Mouse (Mus musculus): ENCODE measurements at regions not wholly inside any gene's neighbourhood (a gene's known extent, or its start where the extent isn't known, plus 50 kb on each side); places are given as distances from the start of the nearest gene placed in this dataset.
"Not testable (repeated sequence)": the region's sequence is repeated elsewhere in the genome, so short reads cannot be mapped to it uniquely, and the experiment has no call there.

DNA sequence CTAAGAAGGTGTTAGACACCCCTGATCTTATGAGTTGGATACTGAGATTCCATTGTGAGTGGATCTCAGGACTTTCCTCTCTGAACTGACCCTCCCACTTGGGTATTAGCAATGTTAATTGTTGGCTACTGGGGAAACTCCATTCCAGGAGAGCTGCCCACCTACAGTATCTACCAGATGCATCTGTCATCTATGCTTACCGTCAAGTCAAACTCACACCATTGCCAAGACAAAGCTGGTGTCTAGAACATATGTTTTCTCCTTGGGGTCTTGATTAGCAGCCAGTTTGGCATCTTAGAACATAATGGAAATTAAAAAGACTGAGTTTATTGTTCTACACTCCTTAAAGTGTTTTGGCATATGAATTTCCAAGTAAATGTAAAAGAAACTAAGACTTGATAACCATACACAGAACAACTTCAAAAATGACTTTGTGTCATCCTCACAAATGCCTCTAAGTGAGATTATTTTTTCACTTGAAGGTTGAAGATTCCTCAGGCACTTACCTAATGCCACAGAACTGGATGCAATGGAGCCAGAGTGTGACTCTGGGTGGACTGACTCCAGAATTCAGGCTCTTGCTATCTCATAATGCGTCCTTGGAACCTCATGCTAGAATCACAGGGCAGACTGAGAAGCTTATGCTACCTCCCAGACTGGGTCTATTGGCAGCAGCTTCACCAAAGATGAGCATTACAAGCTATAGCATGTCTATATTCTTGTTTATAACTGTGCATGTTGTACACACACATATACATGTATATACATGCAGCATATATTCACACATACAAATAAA lies 107.5 kb upstream of the Rnf152 start:
- ATAC-seq (replicated peaks; ENCODE audit: low FRiP score) = no peak
- WGBS = 92% methylated on average over 2 of the region's 2 CpGs
- Histone ChIP-seq H3K4me1 (no peaks in the 10 kb centered on the region), H3K4me2 (no peak overlapping the region), H3K9ac (no peak overlapping the region), H3K4me3 (replicated peaks) (no peak overlapping the region), H3K36me3 (no peaks in the 10 kb centered on the region), H3K27ac (no peak overlapping the region), H3K9me3 (replicated peaks) (no peaks in the 10 kb centered on the region), H3K27me3 (no peaks in the 10 kb centered on the region)

DNA sequence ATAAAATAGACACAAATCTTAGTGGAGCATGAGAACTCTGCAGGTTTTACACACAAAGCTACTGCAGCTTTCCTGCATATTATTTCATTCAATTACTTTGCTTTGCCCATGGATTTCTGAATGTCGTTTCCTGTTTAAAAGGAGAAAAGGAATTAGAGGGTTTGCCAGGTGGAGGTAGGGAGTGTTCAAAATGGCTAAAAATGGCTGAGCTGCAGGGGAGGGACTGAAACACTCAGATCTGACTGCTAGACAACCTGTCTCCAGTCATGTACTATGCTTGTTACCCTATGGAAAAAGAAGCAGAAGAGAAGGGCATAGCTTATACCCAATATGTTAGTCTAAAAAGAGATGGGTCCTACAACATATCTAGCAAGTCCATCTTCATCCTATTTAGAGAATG lies 106.2 kb upstream of the Rnf152 start:
- no peak for ATAC-seq (replicated peaks; ENCODE audit: low FRiP score)
- no peak overlapping the region for H3K4me3 ChIP-seq (replicated peaks)
- no peak overlapping the region for H3K9ac ChIP-seq
- no peak overlapping the region for H3K4me2 ChIP-seq
- no peak overlapping the region for H3K27ac ChIP-seq
- WGBS = 91% methylated on average over 1 of the region's 1 CpGs
- H3K4me1 ChIP-seq = no peaks in the 10 kb centered on the region
- H3K9me3 ChIP-seq (replicated peaks) = no peaks in the 10 kb centered on the region
- H3K27me3 ChIP-seq = no peaks in the 10 kb centered on the region
- no peaks in the 10 kb centered on the region for H3K36me3 ChIP-seq

DNA sequence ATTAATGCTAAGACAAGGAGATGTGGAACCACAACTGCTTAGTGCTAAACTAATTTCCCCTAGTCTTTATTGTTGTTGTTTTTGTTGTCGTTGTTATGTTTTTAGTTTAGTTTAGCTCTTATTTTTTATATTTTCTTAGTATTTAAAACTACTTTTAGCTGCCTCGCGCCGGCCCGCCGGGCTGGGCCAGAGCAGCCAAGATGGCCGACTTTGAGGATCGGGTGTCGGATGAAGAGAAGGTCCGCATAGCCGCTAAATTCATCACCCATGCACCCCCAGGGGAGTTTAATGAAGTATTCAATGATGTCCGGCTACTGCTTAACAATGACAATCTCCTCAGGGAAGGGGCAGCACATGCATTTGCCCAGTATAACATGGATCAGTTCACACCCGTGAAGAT lies 99.3 kb upstream of the Rnf152 start:
- not testable (repeated sequence) for H3K36me3 ChIP-seq

DNA sequence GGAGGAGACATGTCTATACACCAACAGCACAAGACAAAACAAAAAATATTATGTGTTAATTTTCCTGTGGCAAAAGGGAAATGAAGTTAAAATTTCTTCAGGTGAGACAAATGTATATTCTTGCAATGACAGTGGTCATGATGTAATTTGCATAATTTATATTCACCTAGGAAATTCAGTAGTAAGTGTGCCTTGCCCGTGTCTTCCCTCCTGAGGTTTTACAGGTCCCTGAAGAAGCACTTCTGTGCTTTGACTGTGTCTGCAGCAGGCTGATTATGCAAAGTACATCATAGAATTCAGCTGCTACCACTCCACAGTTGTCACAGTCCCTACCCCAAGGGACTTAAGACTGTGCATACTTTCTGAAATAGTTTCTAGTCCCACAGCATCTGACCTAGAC lies 98.2 kb upstream of the Rnf152 start:
- Histone ChIP-seq H3K4me1 (no peaks in the 10 kb centered on the region), H3K27me3 (no peaks in the 10 kb centered on the region), H3K9me3 (replicated peaks) (no peaks in the 10 kb centered on the region), H3K9ac (no peak overlapping the region), H3K4me3 (replicated peaks) (no peak overlapping the region), H3K27ac (no peak overlapping the region), H3K36me3 (no peaks in the 10 kb centered on the region), H3K4me2 (no peak overlapping the region)
- WGBS = 82% methylated on average over 1 of the region's 1 CpGs
- no peak for ATAC-seq (replicated peaks; ENCODE audit: low FRiP score)

More for the DNA sequence above, 99.3 kb upstream of the Rnf152 start:
- not testable (repeated sequence) for H3K4me1 ChIP-seq; H3K4me2 ChIP-seq; H3K4me3 ChIP-seq (replicated peaks); H3K9ac ChIP-seq; ATAC-seq (replicated peaks; ENCODE audit: low FRiP score); H3K27me3 ChIP-seq; H3K27ac ChIP-seq; H3K9me3 ChIP-seq (replicated peaks)
- 94% methylated on average over 13 of the region's 13 CpGs for WGBS

DNA sequence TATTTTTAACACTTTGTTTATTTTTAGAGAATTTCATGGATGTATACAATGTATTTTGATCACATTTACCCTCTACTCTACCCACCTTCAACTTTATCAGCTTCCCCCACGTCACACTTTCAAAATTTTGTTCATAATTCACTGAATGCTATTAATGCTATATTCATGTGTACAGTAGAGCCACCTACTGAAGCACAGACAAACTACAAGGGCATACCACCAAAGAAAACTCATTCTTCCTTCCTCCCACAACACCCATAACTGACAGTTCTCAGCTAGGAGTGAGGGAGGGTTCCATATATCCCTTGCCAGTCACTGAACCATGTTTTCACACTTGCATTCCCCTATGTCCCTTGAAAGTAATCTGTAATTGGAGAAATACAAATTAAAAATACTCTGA lies 89.7 kb upstream of the Rnf152 start:
- WGBS = 73% methylated on average over 1 of the region's 1 CpGs
- Histone ChIP-seq H3K27me3 (no peaks in the 10 kb centered on the region), H3K27ac (no peak overlapping the region), H3K36me3 (no peaks in the 10 kb centered on the region), H3K4me2 (no peak overlapping the region), H3K4me3 (replicated peaks) (no peak overlapping the region), H3K4me1 (no peaks in the 10 kb centered on the region), H3K9ac (no peak overlapping the region), H3K9me3 (replicated peaks) (no peaks in the 10 kb centered on the region)
- ATAC-seq (replicated peaks; ENCODE audit: low FRiP score) = no peak

DNA sequence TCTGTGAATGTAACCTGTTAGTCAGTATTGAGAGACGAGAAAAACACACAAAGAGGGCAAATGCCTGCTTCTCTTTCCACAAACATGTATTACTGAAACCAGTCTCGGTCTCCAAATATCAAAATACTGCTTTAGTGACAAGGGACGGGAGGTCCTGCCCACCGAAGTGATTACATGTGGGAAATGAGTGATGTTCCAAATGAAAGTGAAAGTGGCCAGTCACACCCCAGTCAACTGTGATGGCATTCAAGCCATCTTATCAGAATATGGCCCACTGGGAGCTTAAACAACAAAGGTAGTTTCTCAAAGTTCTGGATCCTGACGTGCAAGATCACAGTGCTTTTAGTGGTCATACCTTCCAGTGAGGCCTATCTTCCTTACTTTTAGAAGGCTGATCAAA lies 87.0 kb upstream of the Rnf152 start:
- H3K4me1 ChIP-seq = no peaks in the 10 kb centered on the region
- H3K4me2 ChIP-seq = no peak overlapping the region
- H3K36me3 ChIP-seq = no peaks in the 10 kb centered on the region
- no peaks in the 10 kb centered on the region for H3K9me3 ChIP-seq (replicated peaks)
- no peak overlapping the region for H3K9ac ChIP-seq
- ATAC-seq (replicated peaks; ENCODE audit: low FRiP score) = no peak
- no peak overlapping the region for H3K27ac ChIP-seq
- 86% methylated on average over 5 of the region's 5 CpGs for WGBS
- no peak overlapping the region for H3K4me3 ChIP-seq (replicated peaks)
- H3K27me3 ChIP-seq = no peaks in the 10 kb centered on the region

DNA sequence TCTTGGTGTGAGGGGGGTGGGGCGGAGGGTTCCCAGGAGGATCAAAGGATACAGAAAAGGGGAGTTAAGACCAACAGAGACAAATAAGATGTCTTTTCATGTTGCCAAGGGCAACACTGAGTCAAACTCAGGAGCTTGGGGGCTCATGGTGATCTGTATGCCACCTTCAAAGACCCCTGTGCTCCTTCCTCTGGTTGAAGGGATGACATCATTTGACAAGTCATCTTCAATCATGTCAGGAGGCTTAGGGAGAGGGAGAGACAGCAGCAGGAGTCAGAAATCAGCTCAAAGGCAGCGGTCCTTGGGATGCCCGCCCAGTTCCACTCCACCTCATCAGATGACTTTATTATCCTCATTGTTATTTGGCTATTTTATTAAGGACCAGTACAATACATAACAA lies 83.8 kb upstream of the Rnf152 start:
- WGBS = 55% methylated on average over 3 of the region's 3 CpGs
- Histone ChIP-seq H3K4me3 (replicated peaks) (no peak overlapping the region), H3K4me1 (no peaks in the 10 kb centered on the region), H3K27me3 (no peaks in the 10 kb centered on the region), H3K27ac (no peak overlapping the region), H3K4me2 (no peak overlapping the region), H3K9me3 (replicated peaks) (no peaks in the 10 kb centered on the region), H3K36me3 (no peaks in the 10 kb centered on the region), H3K9ac (no peak overlapping the region)
- ATAC-seq (replicated peaks; ENCODE audit: low FRiP score) = no peak

DNA sequence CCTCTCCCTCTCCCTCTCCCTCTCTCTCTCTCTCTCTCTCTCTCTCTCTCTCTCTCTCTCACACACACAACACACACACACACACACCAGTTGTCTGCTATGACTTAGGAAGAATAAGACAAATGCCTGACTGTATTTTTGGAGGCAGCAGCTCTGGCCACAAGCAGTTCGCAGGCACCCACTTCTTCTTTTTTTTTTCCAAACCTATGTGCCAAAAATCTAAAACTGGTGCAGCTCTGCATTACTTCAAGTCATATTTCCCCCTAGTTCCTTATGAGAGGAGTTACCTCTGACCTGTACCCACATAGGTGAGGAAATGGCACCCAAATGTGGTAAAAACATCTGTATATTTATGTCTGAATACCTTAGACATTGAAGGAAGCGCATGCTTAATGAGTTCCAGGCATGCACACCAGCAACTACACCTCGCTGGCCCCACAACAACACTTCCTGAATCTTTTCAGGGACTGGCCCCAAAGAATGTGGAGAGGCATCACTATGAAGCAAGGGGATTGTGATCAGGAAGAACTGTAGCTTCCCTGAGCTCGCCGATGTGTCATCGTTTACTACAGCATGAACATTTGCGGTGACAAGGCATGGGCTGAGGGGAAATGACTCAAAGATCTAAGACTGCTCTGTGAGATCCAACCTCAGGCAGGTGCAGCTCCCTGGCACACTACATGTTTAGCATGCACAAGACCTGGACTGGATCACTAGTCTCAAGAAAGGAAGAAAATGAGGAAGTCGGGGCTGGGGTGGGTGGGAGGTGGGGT lies 78.3 kb upstream of the Rnf152 start:
- ATAC-seq (replicated peaks; ENCODE audit: low FRiP score) = no peak
- 77% methylated on average over 8 of the region's 8 CpGs for WGBS
- H3K4me2 ChIP-seq = no peak overlapping the region
- no peak overlapping the region for H3K4me3 ChIP-seq (replicated peaks)
- no peak overlapping the region for H3K27ac ChIP-seq
- no peaks in the 10 kb centered on the region for H3K36me3 ChIP-seq
- no peaks in the 10 kb centered on the region for H3K9me3 ChIP-seq (replicated peaks)
- H3K9ac ChIP-seq = no peak overlapping the region
- no peaks in the 10 kb centered on the region for H3K4me1 ChIP-seq
- no peaks in the 10 kb centered on the region for H3K27me3 ChIP-seq

DNA sequence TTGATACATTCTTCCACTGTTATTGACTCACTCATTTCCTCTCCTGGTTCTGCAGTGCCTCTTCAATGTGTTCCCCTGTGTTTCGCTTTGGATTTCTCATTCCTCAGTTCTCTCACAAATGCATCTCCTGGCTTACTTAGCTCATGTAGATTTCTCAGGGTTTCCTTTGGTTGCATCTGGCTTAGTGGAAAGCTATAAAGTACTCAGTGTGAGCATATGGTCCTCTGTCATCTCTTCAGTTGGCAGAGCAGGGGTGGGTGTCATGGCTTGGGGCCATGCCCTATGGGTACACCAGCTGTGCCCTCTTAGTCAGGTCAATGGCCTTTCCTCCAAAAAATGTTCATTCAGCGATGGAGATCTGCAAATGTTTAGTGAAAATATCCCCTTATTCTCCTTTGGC lies 77.4 kb upstream of the Rnf152 start:
- Histone ChIP-seq H3K4me2 (no peak overlapping the region), H3K27ac (no peak overlapping the region), H3K36me3 (no peaks in the 10 kb centered on the region), H3K4me1 (no peaks in the 10 kb centered on the region), H3K9me3 (replicated peaks) (no peaks in the 10 kb centered on the region), H3K27me3 (no peaks in the 10 kb centered on the region), H3K9ac (no peak overlapping the region), H3K4me3 (replicated peaks) (no peak overlapping the region)
- no peak for ATAC-seq (replicated peaks; ENCODE audit: low FRiP score)
- 87% methylated on average over 2 of the region's 2 CpGs for WGBS

DNA sequence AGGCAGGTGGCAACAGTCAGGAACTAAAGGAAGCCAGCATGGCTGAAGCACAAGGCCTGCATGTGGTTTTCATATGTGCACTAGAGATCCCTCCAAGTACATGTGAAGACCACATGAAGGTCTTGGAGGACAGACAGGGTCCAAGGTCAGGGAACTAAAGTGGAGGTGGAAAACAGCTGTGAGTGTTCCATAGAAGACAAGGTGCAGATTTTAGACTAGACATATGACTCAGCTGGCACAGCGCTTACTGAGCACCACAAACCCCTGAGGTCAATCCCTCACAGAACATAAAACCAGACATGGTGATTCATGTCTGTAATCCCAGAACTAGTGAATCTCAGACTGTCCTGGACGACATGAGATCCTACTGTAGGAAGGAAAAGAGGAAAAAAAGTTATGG lies 75.3 kb upstream of the Rnf152 start:
- no peak for ATAC-seq (replicated peaks; ENCODE audit: low FRiP score)
- Histone ChIP-seq H3K4me2 (no peak overlapping the region), H3K4me1 (no peaks in the 10 kb centered on the region), H3K27me3 (no peaks in the 10 kb centered on the region), H3K27ac (no peak overlapping the region), H3K4me3 (replicated peaks) (no peak overlapping the region), H3K36me3 (no peaks in the 10 kb centered on the region), H3K9me3 (replicated peaks) (no peaks in the 10 kb centered on the region), H3K9ac (no peak overlapping the region)
- 38% methylated on average over 2 of the region's 2 CpGs for WGBS

DNA sequence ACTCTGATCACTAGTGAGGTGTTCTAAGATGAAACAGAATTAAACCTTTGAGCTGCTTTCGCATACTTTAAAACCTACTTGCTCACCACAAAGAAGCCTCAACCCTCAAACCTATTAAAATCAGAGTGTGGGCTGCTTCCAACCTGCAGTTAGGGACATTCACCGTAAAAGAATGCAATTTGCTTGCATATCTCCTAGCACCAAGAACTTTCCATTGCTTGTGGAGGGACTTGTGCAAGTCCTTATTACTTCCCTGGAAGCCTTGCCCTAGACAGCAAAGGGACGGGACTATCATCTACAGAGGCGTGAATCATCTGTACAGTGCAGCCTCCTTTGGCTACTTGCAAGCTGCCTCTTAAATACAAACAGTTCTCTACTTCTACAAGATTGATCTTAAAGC lies 74.2 kb upstream of the Rnf152 start:
- no peak overlapping the region for H3K4me3 ChIP-seq (replicated peaks)
- no peaks in the 10 kb centered on the region for H3K4me1 ChIP-seq
- H3K27ac ChIP-seq = no peak overlapping the region
- ATAC-seq (replicated peaks; ENCODE audit: low FRiP score) = no peak
- H3K9ac ChIP-seq = no peak overlapping the region
- H3K9me3 ChIP-seq (replicated peaks) = no peaks in the 10 kb centered on the region
- H3K27me3 ChIP-seq = no peaks in the 10 kb centered on the region
- 93% methylated on average over 4 of the region's 4 CpGs for WGBS
- H3K36me3 ChIP-seq = no peaks in the 10 kb centered on the region
- no peak overlapping the region for H3K4me2 ChIP-seq

DNA sequence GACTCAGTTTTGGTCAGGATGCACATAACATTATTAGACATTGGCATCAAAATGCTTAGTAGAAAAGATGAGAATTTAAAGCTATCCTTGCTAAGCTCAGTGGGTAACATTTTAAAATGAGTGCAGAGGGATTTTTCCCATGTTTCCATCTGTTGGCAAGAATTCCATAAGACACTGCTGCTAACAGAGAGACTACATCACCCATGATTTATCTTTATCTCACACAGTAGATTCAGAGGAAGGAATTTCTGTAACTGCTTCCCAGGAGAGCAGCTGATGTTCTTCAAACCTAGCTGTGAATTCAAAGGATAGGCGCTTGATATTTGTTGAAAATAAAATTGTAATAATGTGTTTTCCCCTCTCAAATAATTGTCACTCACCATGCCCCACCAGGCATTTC lies 71.7 kb upstream of the Rnf152 start:
- Histone ChIP-seq H3K27ac (no peak overlapping the region), H3K4me2 (no peak overlapping the region), H3K27me3 (no peaks in the 10 kb centered on the region), H3K4me3 (replicated peaks) (no peak overlapping the region), H3K36me3 (no peaks in the 10 kb centered on the region), H3K9me3 (replicated peaks) (no peaks in the 10 kb centered on the region), H3K4me1 (no peaks in the 10 kb centered on the region), H3K9ac (no peak overlapping the region)
- 78% methylated on average over 1 of the region's 1 CpGs for WGBS
- ATAC-seq (replicated peaks; ENCODE audit: low FRiP score) = no peak

Data from kidney, embryonic 15.5 days (tissue).